Mouse (Mus musculus): ENCODE results near the gene Rgl1. TPM values are rescaled to one million over a fixed set of nuclear protein-coding genes. Genes with fewer than 3 reads are reported as not detected.

Gene Rgl1
- 6.8 TPM for polyA plus RNA-seq (2014; fragmentation: Illumina TruSeq; extraction: RNeasy Lipid Tissue Mini Kit (QIAGEN cat#74804); ENCODE audit: low read depth, low replicate concordance)

DNA sequence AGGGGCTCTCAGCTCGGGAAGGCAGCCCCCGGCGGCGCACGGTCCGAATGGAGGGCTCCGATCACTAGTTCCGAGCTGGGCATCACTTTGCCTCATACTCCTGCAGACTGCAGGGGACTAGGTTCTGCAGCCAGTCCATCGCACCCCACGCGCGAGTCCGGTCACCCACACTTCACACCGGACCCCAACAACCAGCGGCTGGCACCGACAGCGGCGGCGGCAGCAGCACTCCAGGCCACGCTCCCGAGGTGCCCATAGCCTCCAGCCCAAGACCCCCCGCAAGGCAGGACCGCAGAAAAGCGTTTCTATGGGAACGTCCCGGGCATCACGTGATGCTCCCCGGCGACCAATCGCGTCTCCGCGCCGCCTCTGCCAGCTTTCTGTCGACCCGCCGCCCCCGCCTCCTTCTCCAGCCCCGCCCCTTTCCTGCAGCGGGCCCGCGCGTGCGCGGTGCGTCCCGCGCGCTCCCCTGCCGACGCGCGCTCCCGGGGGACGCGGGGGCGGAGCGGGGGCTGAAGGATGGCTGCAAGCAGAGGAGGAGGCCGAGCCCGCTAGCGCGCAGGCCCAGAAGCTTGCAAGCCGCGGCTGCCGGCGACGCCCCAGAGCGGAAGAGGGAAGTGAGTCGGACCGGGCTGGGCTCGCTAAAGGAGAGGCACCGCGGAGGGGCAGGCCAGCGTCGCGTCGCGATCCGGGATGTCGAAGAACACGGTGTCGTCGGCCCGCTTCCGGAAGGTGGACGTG is at the start of gene Rgl1, which contains the start of gene Arpc5:
Rgl1 (minus strand) TSS at position 320 of the 741 bp plus-strand sequence.
Arpc5 (plus strand) TSS at position 511 of the 741 bp plus-strand sequence.

GRCm38 (mm10) chr1:152799897-152800296 is 33.7 kb upstream of the Rgl1 start, which contains the start of gene Ncf2:
TSS of gene Ncf2 (plus strand) at chr1:152800194.

DNA sequence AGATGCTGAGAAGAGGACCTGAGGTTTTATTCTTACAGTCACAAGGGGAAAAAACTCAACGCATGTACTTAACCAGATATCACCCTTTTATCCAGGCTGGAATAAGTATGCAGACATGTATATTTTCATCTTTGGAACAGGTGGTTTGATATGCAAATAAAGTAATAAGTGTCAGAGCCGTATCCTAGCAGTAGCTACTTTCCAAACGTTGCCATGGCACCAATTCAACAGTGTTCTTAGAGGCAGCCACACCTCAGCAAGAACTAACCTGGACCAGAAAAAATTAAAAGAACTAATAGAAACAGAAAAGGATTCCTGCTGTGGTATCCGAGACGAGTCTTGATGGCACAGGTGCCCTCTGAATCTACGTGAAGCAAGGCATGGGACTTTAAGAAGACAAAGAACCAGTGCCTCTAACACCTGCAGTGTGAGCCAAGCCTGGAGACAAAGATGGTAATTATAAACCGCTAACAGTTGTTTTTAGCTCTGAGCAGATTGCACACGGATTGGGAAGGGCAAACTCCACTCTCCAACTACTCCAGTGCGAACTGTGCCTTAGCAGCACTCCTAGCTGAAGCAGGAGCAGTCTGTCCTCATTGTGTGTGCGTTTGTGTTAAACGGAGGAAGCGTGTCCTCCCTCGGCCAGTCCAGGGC is 15.7 kb downstream of the Rgl1 start, which contains the start of gene Apobec4:
Apobec4 (plus strand) TSS at position 240 of the 654 bp plus-strand sequence.

Other genes with a start within 250 kb of the Rgl1 start
- not detected for gene Apobec4, start 15.8 kb downstream of the Rgl1 start, polyA plus RNA-seq (2014; fragmentation: Illumina TruSeq; extraction: RNeasy Lipid Tissue Mini Kit (QIAGEN cat#74804); ENCODE audit: low read depth, low replicate concordance)
- gene Arpc5, start 191 bp upstream of the Rgl1 start, polyA plus RNA-seq (2014; fragmentation: Illumina TruSeq; extraction: RNeasy Lipid Tissue Mini Kit (QIAGEN cat#74804); ENCODE audit: low read depth, low replicate concordance): 591 TPM
- gene Ncf2, start 33.8 kb upstream of the Rgl1 start, polyA plus RNA-seq (2014; fragmentation: Illumina TruSeq; extraction: RNeasy Lipid Tissue Mini Kit (QIAGEN cat#74804); ENCODE audit: low read depth, low replicate concordance): 13.4 TPM
- 50.0 TPM for gene Smg7, start 136.3 kb upstream of the Rgl1 start, polyA plus RNA-seq (2014; fragmentation: Illumina TruSeq; extraction: RNeasy Lipid Tissue Mini Kit (QIAGEN cat#74804); ENCODE audit: low read depth, low replicate concordance)
- 0.98 TPM for gene Nmnat2, start 188.6 kb upstream of the Rgl1 start, polyA plus RNA-seq (2014; fragmentation: Illumina TruSeq; extraction: RNeasy Lipid Tissue Mini Kit (QIAGEN cat#74804); ENCODE audit: low read depth, low replicate concordance)

Measured in sigmoid colon, adult 10 weeks (tissue).